Mouse (Mus musculus) G1E (cell line): ENCODE data around the gene Ube2u. TPM values are rescaled to one million over a fixed set of nuclear protein-coding genes. Genes with fewer than 3 reads are reported as not detected.

ENCODE experiments used
- ATAC-seq: 2 replicates; pipeline ENCODE4 v1.8.0; 2016; ENCODE audit warnings: mild to moderate bottlenecking; ENCODE audit not compliant: insufficient number of reproducible peaks, poor library complexity, low FRiP score, severe bottlenecking; ENCODE audit errors: extremely low read depth
- DNase-seq: peaks from one replicate; pipeline ENCODE4 v3.0.0; 2012; ENCODE audit warnings: low spot score
- H3K27me3 ChIP-seq: 2 replicates; pipeline ENCODE4 v1.6.1; 2012; ENCODE audit warnings: mild to moderate bottlenecking, low read length, inconsistent platforms; ENCODE audit not compliant: insufficient read depth
- H3K36me3 ChIP-seq: replicated peaks from 2 replicates; pipeline ENCODE3; 2012; ENCODE audit warnings: mild to moderate bottlenecking, inconsistent platforms
- H3K4me1 ChIP-seq: 2 replicates; pipeline ENCODE4 v1.6.1; 2012; ENCODE audit warnings: low read depth, low read length, inconsistent platforms, mixed read lengths; ENCODE audit not compliant: insufficient read depth
- H3K4me3 ChIP-seq: 2 replicates; pipeline ENCODE4 v1.5.1; 2012; ENCODE audit warnings: low read depth, mild to moderate bottlenecking, inconsistent platforms, low read length, moderate library complexity, mixed read lengths
- H3K9me3 ChIP-seq: replicated peaks from 2 replicates; pipeline ENCODE4 v1.6.1; 2012; ENCODE audit warnings: inconsistent platforms
- CTCF ChIP-seq: IDR thresholded peaks from 2 replicates; pipeline ENCODE4 v1.5.1; 2012; ENCODE audit warnings: low read depth, low read length, inconsistent platforms, mixed read lengths
- GATA1 ChIP-seq: IDR thresholded peaks from 2 replicates; pipeline ENCODE4 v1.6.1; 2012; ENCODE audit warnings: borderline replicate concordance, low read length, inconsistent platforms, mixed read lengths
- GATA2 ChIP-seq: IDR thresholded peaks from 2 replicates; pipeline ENCODE4 v1.6.1; 2012; ENCODE audit warnings: low read depth, low read length, inconsistent platforms, borderline replicate concordance
- POLR2AphosphoS5 ChIP-seq: IDR thresholded peaks from 2 replicates; pipeline ENCODE4 v1.6.1; 2012; ENCODE audit warnings: low read depth, low read length, inconsistent platforms; ENCODE audit not compliant: insufficient replicate concordance
- TAL1 ChIP-seq: conservative IDR thresholded peaks from 2 replicates; pipeline ENCODE4 v1.6.1; 2012; ENCODE audit warnings: low read depth, low read length, inconsistent platforms, mixed read lengths
- polyA plus RNA-seq: library from polyadenylated mRNA; stranded (reverse); fragments of >175 nt; gene quantifications from 2 replicates; pipeline ENCODE4 v1.2.3, GENCODE M21; 2012
- total RNA-seq, 2 experiments: library from RNA; stranded (forward) in 1 of 2; stranded (reverse) in 1 of 2; fragments of 200-1000 nt in 1 of 2; fragments of >200 nt in 1 of 2; fragmentation: Nextera tagmentation in 1 of 2; gene quantifications; 2 replicates each; pipeline ENCODE4 v1.2.3; 2014 to 2017

The Ube2u gene
- total and polyA plus RNA-seq, 3 experiments, result not detected

DNA sequence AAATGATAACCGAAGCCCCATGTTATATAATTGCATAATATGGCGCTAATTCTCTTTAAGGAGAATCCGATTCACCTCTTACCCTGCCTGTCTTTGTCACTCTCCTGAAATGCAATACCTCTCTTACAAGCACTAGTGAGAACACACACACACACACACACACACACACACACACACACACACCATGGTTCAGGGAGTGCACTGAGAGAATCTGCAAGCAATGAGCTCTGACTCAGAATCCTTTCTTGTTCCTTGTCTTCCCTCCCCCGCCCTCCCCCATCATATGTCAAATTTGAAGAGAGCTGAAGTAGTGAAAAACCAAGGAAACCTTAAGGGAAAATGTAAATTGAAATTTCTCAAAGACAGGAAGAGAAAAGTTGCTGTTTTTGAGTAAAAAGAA lies 118.4 kb downstream of the Ube2u start:
- no peak for ATAC-seq
- Histone ChIP-seq H3K9me3 (peaks cover 16% of the 10 kb centered on the region; the same call in 1 of the 2 replicates), H3K4me3 (no peak overlapping the region)

More for the DNA sequence above, 118.4 kb downstream of the Ube2u start:
- H3K4me1 ChIP-seq, result no peaks in the 10 kb centered on the region
- no peaks in the 10 kb centered on the region for H3K27me3 ChIP-seq
- DNase-seq, result no peak
- TF ChIP-seq TAL1 (no peak), POLR2AphosphoS5 (no peak), GATA2 (no peak), GATA1 (no peak), CTCF (no peak)
- H3K36me3 ChIP-seq, result no peaks in the 10 kb centered on the region
